8 mouse cellular contexts compared by ENCODE assay signal in genomic region chr5:113771213-113772162, GRCm38 (mm10). TPM values are rescaled to one million over a fixed set of nuclear protein-coding genes. Genes with fewer than 3 reads are reported as not detected.
DNase-seq lines count a peak whose midpoint lies in the region; ATAC-seq lines count a peak whose summit lies in the region.

No protein-coding gene starts in this region.

- H3K36me3 ChIP-seq in hindbrain, embryonic 16.5 days (ENCODE audit: control insufficient read depth, insufficient read depth, low read length): peaks cover 11% of the 10 kb centered on the region
- H3K36me3 ChIP-seq in macrophage (ENCODE audit: inconsistent target): peaks cover 19% of the 10 kb centered on the region; the same call in 1 of the 2 replicates

- peak overlapping the region; percentile 91 for H3K4me3 ChIP-seq in hindbrain, embryonic 16.5 days (ENCODE audit: low read length)
- peak overlapping the region; percentile 65 for H3K4me3 ChIP-seq in macrophage (ENCODE audit: inconsistent target)

- ATAC-seq in hindbrain, embryonic 16.5 days: peak; percentile 80

- peak; percentile 92 for DNase-seq in ZHBTc4 (ENCODE audit: low read depth, low spot score)
- peak; percentile 56 to 79 for DNase-seq in cerebellum, postnatal 4 days (ENCODE audit: low spot score in 2 of 2)
- peak; percentile 87 for DNase-seq in gastrocnemius, adult 18-20 months (ENCODE audit: low spot score)
- peak; percentile 81 to 85 for DNase-seq in left cerebral cortex, adult 18-20 months (ENCODE audit: low spot score in 2 of 2)
- peak; percentile 88 for DNase-seq in right cerebral cortex, adult 18-20 months
- DNase-seq in urinary bladder, postnatal 25 days (ENCODE audit: low spot score): peak; percentile 79

- H3K9ac ChIP-seq in hindbrain, embryonic 16.5 days (ENCODE audit: low read depth, low read length): peak overlapping the region; percentile 93

- H3K27ac ChIP-seq in hindbrain, embryonic 16.5 days (ENCODE audit: low read depth, low read length): peak overlapping the region; percentile 99
- H3K27ac ChIP-seq in macrophage: peak overlapping the region; percentile 92

- WGBS in hindbrain, embryonic 16.5 days: under 1% methylated on average over 86 of the region's 97 CpGs
- under 1% methylated on average over 66 of the region's 97 CpGs for WGBS in macrophage (ENCODE audit: missing documents)

- H3K4me2 ChIP-seq in hindbrain, embryonic 16.5 days (ENCODE audit: low read length): peak overlapping the region; percentile 94

- H3K27me3 ChIP-seq in hindbrain, embryonic 16.5 days (replicated peaks; ENCODE audit: control insufficient read depth, insufficient read depth, low read length): no peaks in the 10 kb centered on the region

- H3K79me2 ChIP-seq in macrophage (ENCODE audit: inconsistent target): peaks cover 52% of the 10 kb centered on the region

- H3K9me3 ChIP-seq in hindbrain, embryonic 16.5 days (ENCODE audit: control insufficient read depth, low read length): no peaks in the 10 kb centered on the region

- H3K4me1 ChIP-seq in hindbrain, embryonic 16.5 days (ENCODE audit: control insufficient read depth, insufficient read depth, low read depth, low read length): peaks cover 27% of the 10 kb centered on the region

RNA-seq across cellular contexts. Expression of gene Sart3, which starts 0.8 kb away (rescaled TPM):
- total RNA-seq in gastrocnemius, adult 18-20 months (2021): 1 to 10 TPM; 6.8 to 8.3 TPM
- polyA plus RNA-seq in hindbrain, embryonic 16.5 days (2015; fragmentation: Nextera tagmentation; extraction: Ambion mirVana): 37.7 and 39.0 TPM in 2 replicates
- 10 to 100 TPM; 46.8 to 51.8 TPM for total RNA-seq in left cerebral cortex, adult 18-20 months (2021)
- total RNA-seq in macrophage (2018; cell fraction: chromatin; rRNA removed): 100 to 1,000 TPM in 8 of 26 experiments, 10 to 100 TPM in 18; 28.8 to 126 (median 84.7) TPM
- total RNA-seq in macrophage (2018; cell fraction: cytosol; rRNA removed): 10 to 100 TPM; 12.7 to 28.3 (median 19.1) TPM
- 10 to 100 TPM; 13.4 to 63.7 (median 40.5) TPM for total RNA-seq in macrophage (2018; cell fraction: nucleus; rRNA removed)
- 19.3 to 20.3 TPM (median 20.2 TPM) in 3 replicates for polyA plus RNA-seq in macrophage (2018)

RNA-seq across cellular contexts. Expression of gene Iscu, which starts 1.1 kb away (rescaled TPM):
- 100 to 1,000 TPM; 159 to 182 TPM for total RNA-seq in gastrocnemius, adult 18-20 months (2021)
- 86.8 and 94.0 TPM in 2 replicates for polyA plus RNA-seq in hindbrain, embryonic 16.5 days (2015; fragmentation: Nextera tagmentation; extraction: Ambion mirVana)
- total RNA-seq in left cerebral cortex, adult 18-20 months (2021): 100 to 1,000 TPM; 128 to 130 TPM
- total RNA-seq in macrophage (2018; cell fraction: chromatin; rRNA removed): 10 to 100 TPM; 10.4 to 34.5 (median 22.7) TPM
- 100 to 1,000 TPM in 24 of 26 experiments, 10 to 100 TPM in 2; 93.4 to 153 (median 116) TPM for total RNA-seq in macrophage (2018; cell fraction: cytosol; rRNA removed)
- 10 to 100 TPM; 18.5 to 43.5 (median 31.0) TPM for total RNA-seq in macrophage (2018; cell fraction: nucleus; rRNA removed)
- polyA plus RNA-seq in macrophage (2018): 106 to 116 TPM (median 106 TPM) in 3 replicates

RNA-seq across cellular contexts. Expression of gene Tmem119, which starts 28.8 kb away (rescaled TPM):
- 1 to 10 TPM in 1 of 2 experiments, under 1 TPM in 1; 0.93 to 1.1 TPM for total RNA-seq in gastrocnemius, adult 18-20 months (2021)
- polyA plus RNA-seq in hindbrain, embryonic 16.5 days (2015; fragmentation: Nextera tagmentation; extraction: Ambion mirVana): 7.9 and 10.4 TPM in 2 replicates
- total RNA-seq in left cerebral cortex, adult 18-20 months (2021): 10 to 100 TPM; 23.5 to 25.2 TPM
- total RNA-seq in macrophage (2018; cell fraction: chromatin; rRNA removed): 1 to 10 TPM in 1 of 26 experiments, under 1 TPM in 3, not detected in 22; 0.33 to 8.2 (median 0.53) TPM
- 1 to 10 TPM in 2 of 26 experiments, under 1 TPM in 23, not detected in 1; 0.06 to 1.2 (median 0.29) TPM for total RNA-seq in macrophage (2018; cell fraction: cytosol; rRNA removed)
- 1 to 10 TPM in 2 of 26 experiments, under 1 TPM in 12, not detected in 12; 0.23 to 1.9 (median 0.42) TPM for total RNA-seq in macrophage (2018; cell fraction: nucleus; rRNA removed)
- 0.27 to 1.2 TPM in 2 of 3 replicates, not detected in the other for polyA plus RNA-seq in macrophage (2018)

RNA-seq across cellular contexts. Expression of gene Ficd, which starts 35.9 kb away (rescaled TPM):
- total RNA-seq in gastrocnemius, adult 18-20 months (2021): 1 to 10 TPM; 8.8 to 8.9 TPM
- 10.9 and 11.1 TPM in 2 replicates for polyA plus RNA-seq in hindbrain, embryonic 16.5 days (2015; fragmentation: Nextera tagmentation; extraction: Ambion mirVana)
- 10 to 100 TPM; 11.8 to 13.2 TPM for total RNA-seq in left cerebral cortex, adult 18-20 months (2021)
- total RNA-seq in macrophage (2018; cell fraction: chromatin; rRNA removed): 1 to 10 TPM in 17 of 26 experiments, under 1 TPM in 9; 0.34 to 5.4 (median 1.6) TPM
- total RNA-seq in macrophage (2018; cell fraction: cytosol; rRNA removed): 1 to 10 TPM; 1.9 to 8.4 (median 6.7) TPM
- total RNA-seq in macrophage (2018; cell fraction: nucleus; rRNA removed): 1 to 10 TPM; 1.5 to 9.1 (median 5.5) TPM
- polyA plus RNA-seq in macrophage (2018): 5.1 to 5.8 TPM (median 5.5 TPM) in 3 replicates

RNA-seq across cellular contexts. Expression of gene 1700069L16Rik, which starts 46.9 kb away (rescaled TPM):
- total RNA-seq in gastrocnemius, adult 18-20 months (2021): not detected
- polyA plus RNA-seq in hindbrain, embryonic 16.5 days (2015; fragmentation: Nextera tagmentation; extraction: Ambion mirVana): not detected in 2 replicates
- not detected for total RNA-seq in left cerebral cortex, adult 18-20 months (2021)
- total RNA-seq in macrophage (2018; cell fraction: chromatin; rRNA removed): not detected
- total RNA-seq in macrophage (2018; cell fraction: cytosol; rRNA removed): not detected
- not detected for total RNA-seq in macrophage (2018; cell fraction: nucleus; rRNA removed)
- polyA plus RNA-seq in macrophage (2018): not detected in 3 replicates

Comparison
In these comparisons a context has a peak if more than half of its experiments do, and no peak if none do; other contexts are left out.
1. Peak in every context shown above with its lines: DNase-seq, ATAC-seq, H3K4me3 ChIP-seq and H3K27ac ChIP-seq.
2. RNA of gene Sart3, which starts 0.8 kb away (total RNA-seq): 46.8 to 51.8 TPM in left cerebral cortex, adult 18-20 months; 6.8 to 8.3 TPM in gastrocnemius, adult 18-20 months; every median in the first group is over 4 times any median in the second.
3. RNA of gene Tmem119, which starts 28.8 kb away (total RNA-seq): 23.5 to 25.2 TPM in left cerebral cortex, adult 18-20 months; 0.93 to 1.1 TPM in gastrocnemius, adult 18-20 months; every median in the first group is over 10 times any median in the second.